Mouse (Mus musculus): ENCODE measurements at regions not wholly inside any gene's neighbourhood (a gene's known extent, or its start where the extent isn't known, plus 50 kb on each side); places are given as distances from the start of the nearest gene placed in this dataset. TPM values are rescaled to one million over a fixed set of nuclear protein-coding genes. Genes with fewer than 3 reads are reported as not detected.

DNA sequence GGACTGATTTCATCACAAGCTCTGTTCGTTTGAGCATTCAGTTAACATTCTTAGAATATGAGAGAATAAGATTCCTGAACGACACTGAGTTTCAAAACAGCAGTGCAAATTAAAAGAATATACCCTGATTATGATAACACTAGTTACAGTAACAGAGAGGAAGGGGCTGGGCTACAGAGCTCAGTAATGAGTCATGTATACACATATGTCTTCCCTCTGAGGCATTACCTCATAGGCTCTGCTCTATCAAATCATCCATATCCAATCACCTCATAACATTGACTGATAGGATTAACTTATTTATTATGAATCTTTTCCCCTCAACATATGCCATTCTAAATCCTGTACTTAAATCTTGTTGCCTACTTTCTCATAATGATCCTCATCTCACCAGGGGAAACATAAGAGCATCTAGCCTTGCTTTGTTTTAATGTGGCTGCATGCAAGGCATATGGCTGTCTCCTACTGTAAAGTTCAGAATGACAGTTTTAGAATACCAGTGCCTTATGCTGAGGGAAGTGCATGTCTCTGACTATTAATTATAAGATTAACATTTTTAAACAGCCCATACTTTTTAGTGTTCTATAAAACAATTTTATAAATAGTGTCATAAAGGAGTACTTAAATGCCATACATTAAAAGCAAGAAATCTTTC, 669.0 kb downstream of the Phf3 start:
- 41% methylated on average over 2 of the region's 2 CpGs for WGBS
- H3K4me3 ChIP-seq (ENCODE audit: low read depth, low read length): no peak overlapping the region
- no peaks in the 10 kb centered on the region for H3K27me3 ChIP-seq (ENCODE audit: insufficient read depth, low read length)
- H3K4me1 ChIP-seq (ENCODE audit: insufficient read depth): no peaks in the 10 kb centered on the region
- DNase-seq (no peak), ATAC-seq (ENCODE audit: insufficient read depth) (no peak)
- no peak overlapping the region for H3K4me2 ChIP-seq
- H3K9ac ChIP-seq: no peak overlapping the region
- no peaks in the 10 kb centered on the region for H3K9me3 ChIP-seq (ENCODE audit: low read depth, low read length)
- H3K36me3 ChIP-seq (ENCODE audit: insufficient read depth): no peaks in the 10 kb centered on the region
- TF ChIP-seq CTCF (IDR thresholded peaks at IDR 0.05; ENCODE audit: low read depth): no peak
- H3K27ac ChIP-seq (ENCODE audit: low read depth): no peak overlapping the region

- Histone ChIP-seq H3K4me1 (ENCODE audit: insufficient read depth) (no peaks in the 10 kb centered on the region), H3K4me2 (no peak overlapping the region), H3K9me3 (ENCODE audit: low read depth, low read length) (no peaks in the 10 kb centered on the region), H3K9ac (no peak overlapping the region), H3K36me3 (ENCODE audit: insufficient read depth) (no peaks in the 10 kb centered on the region), H3K27ac (ENCODE audit: low read depth) (no peak overlapping the region), H3K27me3 (ENCODE audit: insufficient read depth, low read length) (no peaks in the 10 kb centered on the region), H3K4me3 (ENCODE audit: low read depth, low read length) (no peak overlapping the region)
- ATAC-seq (ENCODE audit: insufficient read depth) (no peak), DNase-seq (no peak)
- 72% methylated on average over 2 of the region's 2 CpGs for WGBS
- no peak for TF ChIP-seq CTCF (IDR thresholded peaks at IDR 0.05; ENCODE audit: low read depth)
Observed at GRCm38 (mm10) chr1:30176225-30176624, 697.5 kb downstream of the Phf3 start.

- DNase-seq (peak; percentile 82), ATAC-seq (ENCODE audit: insufficient read depth) (no peak)
- no peaks in the 10 kb centered on the region for H3K27me3 ChIP-seq (ENCODE audit: insufficient read depth, low read length)
- H3K4me2 ChIP-seq: no peak overlapping the region
- H3K4me1 ChIP-seq (ENCODE audit: insufficient read depth): no peaks in the 10 kb centered on the region
- H3K36me3 ChIP-seq (ENCODE audit: insufficient read depth): no peaks in the 10 kb centered on the region
- H3K27ac ChIP-seq (ENCODE audit: low read depth): no peak overlapping the region
- TF ChIP-seq CTCF (IDR thresholded peaks at IDR 0.05; ENCODE audit: low read depth): peak; percentile 56
- 71% methylated on average over 4 of the region's 4 CpGs for WGBS
- no peak overlapping the region for H3K9ac ChIP-seq
- no peaks in the 10 kb centered on the region for H3K9me3 ChIP-seq (ENCODE audit: low read depth, low read length)
- no peak overlapping the region for H3K4me3 ChIP-seq (ENCODE audit: low read depth, low read length)
Observed at GRCm38 (mm10) chr1:30144997-30145396, 728.7 kb downstream of the Phf3 start.

GRCm38 (mm10) chr1:30114186-30114585, 759.5 kb downstream of the Phf3 start:
- ATAC-seq (ENCODE audit: insufficient read depth) (no peak), DNase-seq (no peak)
- 81% methylated on average over 3 of the region's 3 CpGs for whole genome bisulfite sequencing
- Histone ChIP-seq H3K27me3 (ENCODE audit: insufficient read depth, low read length) (no peaks in the 10 kb centered on the region), H3K36me3 (ENCODE audit: insufficient read depth) (no peaks in the 10 kb centered on the region), H3K4me2 (no peak overlapping the region), H3K9me3 (ENCODE audit: low read depth, low read length) (no peaks in the 10 kb centered on the region), H3K4me3 (ENCODE audit: low read depth, low read length) (no peak overlapping the region), H3K9ac (no peak overlapping the region), H3K4me1 (ENCODE audit: insufficient read depth) (no peaks in the 10 kb centered on the region), H3K27ac (ENCODE audit: low read depth) (no peak overlapping the region)
- TF ChIP-seq CTCF (IDR thresholded peaks at IDR 0.05; ENCODE audit: low read depth): no peak

Small RNA genes lying in the stretch of these regions (microRNA-seq; reads per million reads assigned to microRNA genes)
- gene Gm27430 (ENCODE audit: borderline number of aligned reads): not detected
